Mouse (Mus musculus) forebrain, embryonic 12.5 days (tissue): ENCODE results near the gene Padi4. TPM values are rescaled to one million over a fixed set of nuclear protein-coding genes. Genes with fewer than 3 reads are reported as not detected.
A peak's percentile ranks its signal among the peaks of the same experiment; 100 is the strongest.

Source experiments
- ATAC-seq: fragments of 200-750 bp; cut with Nextera tagmentation; 2 replicates; pipeline ENCODE4 v1.8.0; 2017; ENCODE audit warnings: moderate TSS enrichment; ENCODE audit not compliant: low FRiP score
- H3K27ac ChIP-seq: fragments of 300-500 bp; sonication (generic); 2 replicates; pipeline ENCODE4 v1.5.1; 2016; ENCODE audit warnings: mild to moderate bottlenecking
- H3K27me3 ChIP-seq: fragments of 300-500 bp; sonication (generic); 2 replicates; pipeline ENCODE4 v1.6.1; 2016; ENCODE audit warnings: mild to moderate bottlenecking
- H3K36me3 ChIP-seq: fragments of 300-500 bp; sonication (generic); replicated peaks from 2 replicates; pipeline ENCODE4 v1.6.1; 2016; ENCODE audit warnings: mild to moderate bottlenecking
- H3K4me1 ChIP-seq: fragments of 300-500 bp; sonication (generic); 2 replicates; pipeline ENCODE4 v1.6.1; 2016
- H3K4me2 ChIP-seq: fragments of 300-500 bp; sonication (generic); 2 replicates; pipeline ENCODE4 v1.6.1; 2016; ENCODE audit warnings: mild to moderate bottlenecking, moderate library complexity
- H3K4me3 ChIP-seq: fragments of 300-500 bp; sonication (generic); replicated peaks from 2 replicates; pipeline ENCODE4 v1.5.1; 2016; ENCODE audit warnings: mild to moderate bottlenecking
- H3K9ac ChIP-seq: fragments of 300-500 bp; sonication (generic); 2 replicates; pipeline ENCODE4 v1.6.1; 2016; ENCODE audit warnings: mild to moderate bottlenecking
- H3K9me3 ChIP-seq: fragments of 300-500 bp; sonication (generic); 2 replicates; pipeline ENCODE4 v1.6.1; 2016
- WGBS: fragments of 180-500 bp; shearing (Covaris S2); methylation state at CpG from one replicate; pipeline ENCODE4 v1.1.7; 2016; 5-methylcytosine and 5-hydroxymethylcytosine counted together
- polyA plus RNA-seq: library from polyadenylated mRNA; unstranded; fragments of >200 nt; fragmentation: Nextera tagmentation; extraction: Ambion mirVana; gene quantifications from 2 replicates; pipeline ENCODE4 v1.2.1, GENCODE M21; 2016

Padi4 gene
- polyA plus RNA-seq, 1 experiment from 2014 or later, result 1.8 TPM

DNA sequence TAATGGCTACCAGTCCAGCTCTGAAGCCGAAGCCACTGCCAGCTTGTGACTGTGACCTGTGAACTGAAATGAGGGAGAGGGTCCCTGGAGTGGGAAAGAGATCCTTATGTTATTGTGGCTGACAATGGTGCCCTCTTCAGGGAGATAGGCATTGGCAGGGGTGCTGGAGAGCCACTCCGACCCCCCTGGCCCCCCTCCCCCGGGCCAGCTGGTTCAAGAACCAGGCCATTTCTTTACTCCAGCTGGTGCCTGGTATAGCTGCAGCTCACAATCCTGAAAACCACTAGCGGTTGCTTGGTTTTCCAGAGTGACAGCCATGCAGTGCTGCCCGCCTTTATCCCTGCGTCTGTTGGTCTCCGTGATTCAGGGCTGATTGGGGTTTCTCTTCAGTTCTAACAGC, 64.9 kb downstream of the Padi4 start:
- Histone ChIP-seq H3K4me3 (no peak overlapping the region), H3K4me1 (peaks cover 63% of the 10 kb centered on the region), H3K9ac (no peak overlapping the region), H3K36me3 (peaks cover 99% of the 10 kb centered on the region), H3K9me3 (no peaks in the 10 kb centered on the region), H3K4me2 (no peak overlapping the region), H3K27me3 (no peaks in the 10 kb centered on the region), H3K27ac (no peak overlapping the region)
- WGBS, result 86% methylated on average over 7 of the region's 7 CpGs
- ATAC-seq, result no peak

DNA sequence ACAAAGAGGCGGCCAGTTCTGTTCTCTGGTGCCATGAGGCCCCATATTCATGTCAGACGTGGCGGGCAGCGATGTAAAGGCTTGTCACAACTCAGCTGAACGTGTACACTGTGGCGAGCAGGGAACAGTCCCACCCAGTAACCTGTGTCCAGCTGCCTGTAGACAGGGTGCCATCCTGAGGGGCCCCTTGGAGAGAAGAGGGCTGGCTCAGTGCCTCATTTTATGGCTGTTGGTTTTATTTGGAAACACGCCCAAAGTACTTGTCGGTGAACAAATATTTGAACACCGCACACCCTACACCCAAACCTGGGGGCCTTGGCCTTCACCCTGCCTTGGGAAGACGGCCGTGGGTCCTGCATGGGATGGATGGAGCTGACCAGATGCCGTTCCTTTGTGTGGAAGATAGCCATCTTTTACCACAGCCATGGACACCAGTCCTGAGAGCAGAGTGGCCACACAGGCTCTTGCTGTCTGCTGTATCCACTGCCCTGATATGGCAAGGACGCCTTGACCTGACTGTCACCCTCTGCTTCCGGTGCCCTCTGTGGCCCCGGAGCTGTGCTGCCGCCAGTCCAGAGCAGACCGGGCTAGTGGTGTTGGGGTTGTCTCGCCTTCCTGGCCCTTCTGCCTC, 65.6 kb downstream of the Padi4 start:
- no peak overlapping the region for H3K27ac ChIP-seq
- H3K4me2 ChIP-seq, result no peak overlapping the region
- no peaks in the 10 kb centered on the region for H3K27me3 ChIP-seq
- H3K4me1 ChIP-seq, result peaks cover 63% of the 10 kb centered on the region
- WGBS, result 89% methylated on average over 18 of the region's 18 CpGs
- no peaks in the 10 kb centered on the region for H3K9me3 ChIP-seq
- no peak overlapping the region for H3K4me3 ChIP-seq
- ATAC-seq, result no peak
- H3K36me3 ChIP-seq, result peaks cover 94% of the 10 kb centered on the region
- no peak overlapping the region for H3K9ac ChIP-seq

DNA sequence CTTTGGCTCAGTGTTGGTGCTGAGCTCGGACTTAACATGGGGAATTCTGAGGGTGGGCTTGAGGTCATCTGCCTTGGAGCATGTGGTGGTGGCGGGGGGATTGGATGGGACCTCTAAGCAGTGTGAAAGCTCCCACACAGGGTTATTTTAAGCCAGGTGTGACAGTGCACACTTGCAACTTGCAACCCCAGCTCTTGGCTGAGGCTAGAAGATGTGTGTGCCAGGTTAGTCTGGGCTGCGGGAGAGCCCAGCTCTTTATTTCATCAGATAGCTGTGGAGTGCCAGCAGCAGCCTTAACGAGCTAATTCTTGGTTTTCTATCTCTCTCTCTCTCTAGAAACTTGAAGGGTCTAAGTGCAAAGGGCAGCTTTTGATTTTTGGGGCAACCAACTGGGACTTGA, 66.4 kb downstream of the Padi4 start:
- Histone ChIP-seq H3K27ac (no peak overlapping the region), H3K4me3 (no peak overlapping the region), H3K4me1 (peaks cover 60% of the 10 kb centered on the region), H3K9me3 (no peaks in the 10 kb centered on the region), H3K27me3 (no peaks in the 10 kb centered on the region), H3K9ac (no peak overlapping the region), H3K36me3 (peaks cover 86% of the 10 kb centered on the region), H3K4me2 (no peak overlapping the region)
- 79% methylated on average over 4 of the region's 4 CpGs for WGBS
- ATAC-seq, result no peak

DNA sequence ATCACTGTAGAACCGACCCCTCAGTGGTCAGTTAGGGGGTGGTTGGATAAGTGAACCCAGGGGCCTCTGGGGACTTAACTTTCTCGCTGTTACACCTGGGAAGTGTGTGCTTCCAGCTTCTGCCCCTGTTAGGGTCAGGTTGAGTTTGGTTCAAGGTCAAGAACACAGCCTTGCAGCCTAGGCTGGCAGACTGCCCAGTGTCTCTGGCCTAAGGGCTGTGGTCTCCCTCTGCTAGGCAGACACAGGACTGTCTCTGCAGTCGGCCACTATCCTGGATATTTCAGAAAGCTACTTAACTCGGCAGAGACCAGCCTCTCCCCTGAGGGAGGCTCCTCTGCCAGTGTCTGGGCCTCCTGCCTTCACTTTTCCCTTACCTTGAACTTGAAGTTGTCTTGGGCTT, 69.9 kb downstream of the Padi4 start:
- Histone ChIP-seq H3K36me3 (peaks cover 51% of the 10 kb centered on the region), H3K9me3 (no peaks in the 10 kb centered on the region)
- 33% methylated on average over 4 of the region's 4 CpGs for WGBS

DNA sequence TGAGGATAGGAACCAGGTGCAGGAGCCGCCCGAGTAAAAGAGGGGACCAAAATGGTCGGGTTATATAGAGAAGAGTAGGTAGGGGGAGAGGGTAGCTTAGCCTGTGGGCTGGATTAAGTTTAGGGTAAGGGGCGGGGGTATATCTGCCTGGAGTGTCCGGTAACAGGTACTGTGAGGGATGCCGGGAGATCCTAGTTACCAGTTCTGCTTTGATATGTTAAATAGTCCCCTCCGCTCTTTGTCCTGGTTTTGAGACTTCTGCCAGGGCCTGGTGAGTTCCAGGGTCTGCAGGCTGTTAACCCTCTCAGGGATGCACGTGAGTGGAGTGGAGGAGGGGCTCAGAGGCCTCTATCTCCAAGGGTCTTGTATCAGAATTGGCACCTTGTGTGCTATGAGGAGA, 70.4 kb downstream of the Padi4 start:
- Histone ChIP-seq H3K9ac (peak overlapping the region; percentile 98), H3K27me3 (peaks cover 22% of the 10 kb centered on the region), H3K4me3 (peak overlapping the region; percentile 97), H3K4me1 (peaks cover 67% of the 10 kb centered on the region), H3K36me3 (peaks cover 46% of the 10 kb centered on the region), H3K4me2 (peak overlapping the region; percentile 85), H3K9me3 (no peaks in the 10 kb centered on the region), H3K27ac (peak overlapping the region; percentile 100)
- no peak for ATAC-seq
- 1% methylated on average over 8 of the region's 8 CpGs for WGBS

More for the DNA sequence above, 69.9 kb downstream of the Padi4 start:
- H3K4me2 ChIP-seq, result peak overlapping the region; percentile 85
- peaks cover 17% of the 10 kb centered on the region for H3K27me3 ChIP-seq
- peaks cover 70% of the 10 kb centered on the region for H3K4me1 ChIP-seq
- peak overlapping the region; percentile 98 for H3K9ac ChIP-seq
- H3K27ac ChIP-seq, result peak overlapping the region; percentile 100
- no peak for ATAC-seq
- peak overlapping the region; percentile 97 for H3K4me3 ChIP-seq

DNA sequence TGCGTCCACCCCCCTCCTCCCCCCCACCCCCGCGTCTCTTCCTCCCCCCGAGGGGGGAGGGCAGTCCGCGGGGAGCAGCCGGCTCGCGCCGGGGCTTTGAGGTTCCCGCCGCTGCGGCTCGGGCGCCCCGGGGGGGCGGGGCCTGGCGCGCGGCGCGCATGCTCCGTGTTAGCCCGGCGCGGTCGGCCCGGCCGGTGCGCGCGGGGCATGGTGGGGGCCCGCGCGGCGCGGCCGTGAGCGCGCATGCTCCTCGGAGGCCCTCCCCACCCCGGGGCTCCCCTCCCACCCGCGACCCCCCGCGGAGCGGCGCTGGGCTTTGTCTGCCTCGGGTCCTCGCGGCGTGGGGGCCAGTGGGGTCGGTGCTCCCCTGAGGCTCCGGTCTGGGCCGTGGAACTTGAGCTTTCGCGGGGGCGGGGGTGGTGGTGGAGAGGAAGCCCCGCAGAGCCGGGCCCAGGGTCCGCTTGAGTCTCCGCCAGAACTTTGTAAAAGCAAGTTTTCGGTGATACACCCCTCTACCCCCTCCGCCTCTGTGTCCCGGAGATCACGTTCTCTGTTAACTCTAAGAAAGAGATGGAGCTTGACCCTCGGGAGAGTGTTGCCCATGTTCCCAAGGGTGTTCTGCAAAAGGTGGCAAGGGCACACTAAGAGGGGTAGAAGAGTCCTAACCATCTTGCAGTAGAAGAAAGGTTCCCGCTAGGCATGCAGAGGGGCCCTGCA, 71.3 kb downstream of the Padi4 start:
- peaks cover 64% of the 10 kb centered on the region for H3K4me1 ChIP-seq
- peak; percentile 81 for ATAC-seq
- H3K4me2 ChIP-seq, result peak overlapping the region; percentile 85

DNA sequence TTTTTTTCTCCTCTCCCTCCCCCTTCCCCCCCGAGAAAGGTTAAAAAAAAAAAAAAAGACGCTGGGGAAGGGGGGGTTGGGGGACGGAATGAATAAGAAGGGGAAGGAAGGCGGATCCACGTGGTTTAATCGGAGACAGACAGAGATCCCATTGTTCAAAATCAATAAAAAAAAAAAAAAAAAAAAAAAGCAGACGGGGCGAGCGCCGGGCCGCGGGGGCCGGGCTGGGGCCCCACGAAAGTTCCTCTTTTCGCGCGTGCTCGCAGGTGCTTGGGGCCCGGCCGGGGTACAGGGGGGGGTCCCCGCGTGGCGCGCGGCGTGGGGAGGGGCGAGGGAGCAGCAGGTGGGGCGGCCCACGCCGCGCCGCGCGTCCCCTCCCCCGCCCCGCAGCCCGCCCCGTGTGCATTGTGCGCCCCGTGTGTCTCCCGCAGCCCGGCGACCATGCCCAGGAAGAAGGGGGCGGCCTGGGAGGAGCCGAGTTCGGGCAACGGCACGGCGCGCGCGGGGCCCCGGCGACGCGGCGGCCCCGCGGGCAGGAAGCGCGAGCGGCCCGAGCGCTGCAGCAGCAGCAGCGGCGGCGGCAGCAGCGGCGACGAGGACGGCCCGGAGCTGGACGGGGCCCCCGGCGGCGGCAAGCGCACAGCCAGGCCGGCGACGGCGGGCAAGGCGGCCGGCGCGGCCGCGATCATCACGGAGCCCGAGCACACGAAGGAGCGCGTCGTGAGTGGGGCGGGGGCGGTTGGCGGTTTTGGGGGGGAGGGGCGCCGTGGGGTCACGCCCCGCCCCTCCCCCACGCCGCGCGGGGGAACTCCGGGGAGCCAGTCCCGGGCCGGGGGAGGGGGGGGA, 72.1 kb downstream of the Padi4 start:
- H3K4me2 ChIP-seq, result peak overlapping the region; percentile 85
- H3K27me3 ChIP-seq, result peaks cover 31% of the 10 kb centered on the region
- H3K4me1 ChIP-seq, result peaks cover 56% of the 10 kb centered on the region
- H3K36me3 ChIP-seq, result peaks cover 29% of the 10 kb centered on the region
- under 1% methylated on average over 60 of the region's 107 CpGs for WGBS
- peak overlapping the region; percentile 100 for H3K27ac ChIP-seq
- ATAC-seq, result peak; percentile 34
- no peaks in the 10 kb centered on the region for H3K9me3 ChIP-seq
- H3K4me3 ChIP-seq, result peak overlapping the region; percentile 97
- H3K9ac ChIP-seq, result peak overlapping the region; percentile 98

More for the DNA sequence above, 71.3 kb downstream of the Padi4 start:
- 1% methylated on average over 27 of the region's 68 CpGs for WGBS
- no peaks in the 10 kb centered on the region for H3K9me3 ChIP-seq
- peaks cover 37% of the 10 kb centered on the region for H3K36me3 ChIP-seq
- H3K4me3 ChIP-seq, result peak overlapping the region; percentile 97
- H3K27me3 ChIP-seq, result peaks cover 31% of the 10 kb centered on the region
- peak overlapping the region; percentile 98 for H3K9ac ChIP-seq
- peak overlapping the region; percentile 100 for H3K27ac ChIP-seq

DNA sequence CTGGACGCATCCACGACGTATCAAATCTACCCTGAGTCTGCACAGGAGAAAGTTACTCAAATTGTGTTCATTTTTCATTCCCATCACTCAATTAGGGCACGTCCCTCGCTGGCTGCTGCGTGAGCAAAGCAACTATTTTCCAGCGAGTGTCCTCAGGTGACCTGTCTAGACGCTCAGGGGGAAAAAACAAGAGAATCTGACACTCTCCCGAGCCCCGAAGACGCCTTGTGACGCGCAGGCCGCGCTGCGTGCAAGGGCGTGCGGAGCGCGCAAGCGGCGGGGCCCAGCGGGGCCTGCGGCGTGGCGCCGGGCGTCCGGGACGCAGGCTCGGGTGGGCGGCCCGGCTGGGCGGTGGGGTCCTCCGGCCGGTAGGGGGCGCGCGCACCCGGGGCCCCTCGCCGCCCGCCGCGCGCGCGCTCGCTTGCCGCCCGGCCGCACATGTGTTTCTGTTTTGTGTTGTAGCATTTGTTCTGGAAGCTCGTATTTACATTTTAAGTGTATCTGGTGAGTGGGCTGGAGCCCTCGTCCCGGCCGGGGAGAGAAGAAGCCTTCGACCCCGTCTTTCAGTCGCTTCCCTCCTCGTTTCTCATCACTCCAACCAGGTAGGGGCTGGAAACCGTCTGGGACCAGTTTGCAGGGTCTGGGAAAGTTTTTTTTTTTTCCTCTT, 72.9 kb downstream of the Padi4 start:
- H3K4me3 ChIP-seq, result peak overlapping the region; percentile 97
- H3K9ac ChIP-seq, result peak overlapping the region; percentile 98
- H3K9me3 ChIP-seq, result no peaks in the 10 kb centered on the region
- WGBS, result 1% methylated on average over 60 of the region's 61 CpGs
- ATAC-seq, result peak; percentile 66
- peak overlapping the region; percentile 85 for H3K4me2 ChIP-seq
- peaks cover 31% of the 10 kb centered on the region for H3K27me3 ChIP-seq
- H3K36me3 ChIP-seq, result peaks cover 22% of the 10 kb centered on the region
- peak overlapping the region; percentile 100 for H3K27ac ChIP-seq
- peaks cover 49% of the 10 kb centered on the region for H3K4me1 ChIP-seq

DNA sequence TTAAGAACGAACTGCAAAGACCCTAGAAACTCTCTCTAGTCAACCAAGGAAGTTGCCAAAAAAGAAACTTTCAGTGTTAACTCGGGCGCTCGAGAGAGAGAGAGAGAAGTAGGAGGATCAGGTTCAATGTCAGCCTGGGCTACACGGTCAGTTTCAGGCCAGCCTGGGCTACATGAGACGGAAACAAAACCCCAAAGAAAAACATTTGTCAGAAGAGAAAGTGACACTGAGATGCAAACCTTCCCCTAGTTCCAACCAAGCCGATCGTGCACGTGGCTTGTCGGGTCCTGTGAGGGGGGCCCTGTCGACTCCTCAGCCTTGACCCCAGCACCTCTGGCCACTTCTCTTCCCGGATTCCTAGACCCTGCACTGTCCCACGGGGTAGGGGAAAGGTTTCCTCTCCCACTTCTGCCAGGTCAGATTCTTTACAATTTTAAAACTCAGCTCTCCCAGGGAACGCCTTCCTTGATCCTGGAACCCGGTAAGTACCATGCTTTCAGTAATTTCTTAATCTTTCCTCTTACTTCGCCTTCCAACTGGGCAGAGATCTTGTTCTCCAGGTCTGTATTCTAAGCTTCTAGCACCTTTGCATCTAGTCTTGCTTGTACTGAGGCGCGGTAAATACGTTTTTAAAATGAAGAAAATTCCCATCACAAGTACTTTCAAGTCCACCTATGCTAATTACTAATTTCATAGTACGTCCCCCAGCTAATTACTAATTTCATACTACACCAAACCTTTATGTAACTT, 73.6 kb downstream of the Padi4 start, which contains the start of gene Rcc2:
TSS of gene Rcc2 (plus strand) at position 273 of the 750 bp plus-strand sequence.
- WGBS, result 4% methylated on average over 20 of the region's 20 CpGs
- H3K27ac ChIP-seq, result peak within 1 kb of the TSS; percentile 100
- H3K4me1 ChIP-seq, result peaks cover 43% of the 10 kb centered on the region
- peaks cover 15% of the 10 kb centered on the region for H3K36me3 ChIP-seq
- peak within 1 kb of the TSS; percentile 98 for H3K9ac ChIP-seq
- ATAC-seq, result no peak
- H3K4me3 ChIP-seq, result peak within 1 kb of the TSS; percentile 97
- H3K9me3 ChIP-seq, result no peaks in the 10 kb centered on the region
- peaks cover 31% of the 10 kb centered on the region for H3K27me3 ChIP-seq
- peak within 1 kb of the TSS; percentile 85 for H3K4me2 ChIP-seq

DNA sequence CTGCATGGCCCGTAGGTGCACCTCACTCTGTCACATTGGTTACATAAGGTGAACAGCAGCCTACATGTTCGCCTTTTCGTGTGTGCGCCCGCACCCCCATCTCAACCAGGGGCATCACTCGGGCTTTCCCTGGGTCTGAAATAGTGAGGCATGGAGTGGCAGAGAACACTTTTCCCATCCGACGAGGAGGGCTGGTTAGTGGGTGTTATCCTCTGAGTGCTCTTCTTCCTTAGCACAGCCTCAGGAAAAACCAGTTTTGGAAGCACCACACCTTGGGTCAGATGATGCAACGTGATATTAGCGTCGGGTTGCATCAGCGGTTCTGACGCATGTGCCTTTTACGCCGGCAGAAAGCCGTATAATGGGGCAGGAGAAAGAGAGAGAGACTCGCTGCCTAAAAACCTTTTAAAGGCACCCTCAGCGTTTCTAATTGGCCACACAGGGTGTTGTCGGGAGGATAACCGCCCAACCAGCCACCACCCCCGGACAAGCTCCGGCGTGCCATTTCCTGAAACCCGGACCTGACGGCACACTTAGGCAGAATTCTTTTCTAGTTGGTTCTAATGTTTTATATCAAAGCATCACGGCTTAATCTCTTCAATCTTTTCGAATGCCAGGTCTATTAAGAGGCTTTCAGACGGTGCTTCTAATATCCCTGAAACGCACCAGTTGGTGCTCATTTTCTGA, 74.5 kb downstream of the Padi4 start:
- Histone ChIP-seq H3K4me3 (peak overlapping the region; percentile 26), H3K9me3 (no peaks in the 10 kb centered on the region), H3K36me3 (peaks cover 6% of the 10 kb centered on the region; the same call in 1 of the 2 replicates), H3K27me3 (peaks cover 31% of the 10 kb centered on the region), H3K4me1 (peaks cover 35% of the 10 kb centered on the region), H3K4me2 (peak overlapping the region; percentile 85), H3K9ac (no peak overlapping the region), H3K27ac (no peak overlapping the region)
- 7% methylated on average over 29 of the region's 29 CpGs for WGBS
- no peak for ATAC-seq
